Mouse (Mus musculus) WW6 (cell line): Measurements from ENCODE around the gene Taf6l.
A peak's percentile ranks its signal among the peaks of the same experiment; 100 is the strongest.

Experiments
- DNase-seq: peaks from one replicate; pipeline ENCODE4 v3.0.0-alpha.2; 2013; ENCODE audit warnings: low read depth, low spot score

The Taf6l gene

GRCm38 (mm10) chr19:8790171-8790570 is 4.0 kb upstream of the Taf6l start:
- DNase-seq, result no peak

- DNase-seq, result no peak
These were observed 3.0 kb upstream of the Taf6l start for GRCm38 (mm10) chr19:8789171-8789570.

DNA sequence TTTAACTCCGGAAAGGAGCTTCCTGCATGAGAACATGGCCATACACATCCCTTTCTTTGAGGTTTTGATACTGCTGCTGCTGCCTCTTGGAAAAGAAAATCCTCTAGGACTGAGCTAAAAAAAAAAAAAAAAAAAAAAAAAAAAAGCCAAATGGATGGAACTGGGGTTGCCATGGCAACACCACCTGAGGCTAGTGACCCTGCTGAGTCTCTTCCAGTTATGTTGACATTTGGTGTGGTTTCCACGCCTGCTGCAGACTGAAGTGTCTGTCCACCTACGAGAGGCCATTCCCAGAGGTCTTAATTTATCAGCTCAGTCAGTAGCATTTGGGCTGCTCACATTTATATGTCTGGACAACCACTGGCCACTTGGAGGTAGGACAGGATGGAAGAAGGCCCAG is 2.3 kb upstream of the Taf6l start:
- no peak for DNase-seq

DNA sequence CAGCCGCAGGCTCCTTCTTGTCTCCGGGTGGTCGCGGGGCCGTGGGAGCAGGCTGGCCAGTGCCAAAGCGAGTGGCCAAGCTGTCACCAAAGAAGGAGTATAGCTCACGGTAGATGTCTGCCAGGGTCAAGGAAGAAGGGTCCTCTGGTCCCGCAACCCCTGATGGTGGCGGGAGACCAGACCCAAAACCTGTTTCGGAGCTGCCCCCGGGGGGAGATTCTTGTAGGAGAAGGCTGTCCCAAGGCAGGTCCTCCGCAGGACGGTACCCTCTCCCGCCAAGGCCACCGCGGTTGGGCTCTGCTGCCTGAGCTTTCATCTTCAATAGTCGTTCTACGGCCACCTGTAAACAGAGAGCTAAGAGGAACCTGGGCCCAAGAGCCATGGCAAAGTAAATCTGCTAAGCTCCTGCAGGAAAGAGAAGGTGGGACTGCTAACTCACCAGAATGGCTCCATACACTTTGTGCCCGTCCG is 11.2 kb downstream of the Taf6l start:
- no peak for DNase-seq

- peak; percentile 83 for DNase-seq
These were observed 12.0 kb downstream of the Taf6l start, which contains the start of gene Tmem179b for GRCm38 (mm10) chr19:8774086-8774835. Gene Tmem179b, minus strand, starts transcription at chr19:8774467.

GRCm38 (mm10) chr19:8773409-8773808 is 12.8 kb downstream of the Taf6l start:
- no peak for DNase-seq

- DNase-seq, result no peak
These were observed 13.2 kb downstream of the Taf6l start for GRCm38 (mm10) chr19:8772996-8773395.

DNA sequence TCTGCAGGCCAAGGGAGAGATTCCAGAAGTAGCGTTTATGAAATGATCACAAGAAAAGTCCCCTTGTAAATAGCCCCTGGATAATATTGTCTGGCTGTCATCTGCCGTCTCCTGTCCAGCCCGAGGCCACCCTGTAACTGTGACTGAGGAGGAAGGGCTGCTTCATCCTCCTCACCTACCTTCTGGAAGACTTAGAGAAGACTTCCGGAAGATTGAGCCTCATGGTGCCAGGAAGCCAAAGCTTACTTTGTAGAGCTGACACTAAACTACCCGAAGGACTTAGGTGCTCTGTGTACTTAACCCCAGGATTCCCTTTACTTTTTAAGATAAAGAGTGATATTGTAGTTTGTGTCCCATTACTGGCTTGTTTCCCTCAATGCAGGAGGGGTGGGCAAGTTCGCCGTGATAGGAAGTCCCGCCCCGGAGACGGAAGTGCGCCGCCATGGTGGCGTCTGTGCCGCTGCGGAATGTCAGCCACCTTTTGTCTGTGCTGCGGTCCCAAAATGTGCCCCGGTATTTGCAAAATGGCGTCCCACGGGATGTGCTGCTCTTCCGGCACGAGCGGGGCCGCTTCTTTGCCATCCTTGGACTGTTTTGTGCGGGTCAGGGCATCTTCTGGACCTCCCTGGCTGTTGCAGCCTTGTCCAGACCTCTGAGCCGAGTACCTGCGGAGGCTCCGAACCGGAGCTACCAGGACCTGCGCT is 15.5 kb downstream of the Taf6l start, which contains the start of gene Tmem223:
Gene Tmem223, plus strand, starts transcription at position 430 of the 704 bp plus-strand sequence.
- DNase-seq, result peak; percentile 45

GRCm38 (mm10) chr19:8765562-8765961 is 20.7 kb downstream of the Taf6l start:
- no peak for DNase-seq

GRCm38 (mm10) chr19:8763276-8763675 is 22.9 kb downstream of the Taf6l start:
- no peak for DNase-seq

DNA sequence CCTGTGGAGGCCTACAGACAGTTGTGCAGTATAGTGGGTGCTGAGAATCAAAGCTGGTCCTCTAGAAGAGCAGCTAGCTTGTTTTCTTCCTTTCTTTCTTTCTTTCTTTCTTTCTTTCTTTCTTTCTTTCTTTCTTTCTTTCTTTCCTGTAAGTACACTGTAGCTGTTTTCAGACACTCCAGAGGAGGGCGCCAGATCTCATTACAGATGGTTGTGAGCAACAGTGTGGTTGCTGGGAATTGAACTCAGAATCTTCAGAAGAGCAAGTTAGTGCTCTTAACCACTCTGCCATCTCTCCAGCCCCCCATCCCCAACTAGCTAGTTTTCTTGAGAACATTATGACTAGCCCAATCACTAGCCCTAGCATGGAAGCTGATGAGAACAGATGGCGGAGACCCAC is 25.5 kb downstream of the Taf6l start:
- no peak for DNase-seq

DNA sequence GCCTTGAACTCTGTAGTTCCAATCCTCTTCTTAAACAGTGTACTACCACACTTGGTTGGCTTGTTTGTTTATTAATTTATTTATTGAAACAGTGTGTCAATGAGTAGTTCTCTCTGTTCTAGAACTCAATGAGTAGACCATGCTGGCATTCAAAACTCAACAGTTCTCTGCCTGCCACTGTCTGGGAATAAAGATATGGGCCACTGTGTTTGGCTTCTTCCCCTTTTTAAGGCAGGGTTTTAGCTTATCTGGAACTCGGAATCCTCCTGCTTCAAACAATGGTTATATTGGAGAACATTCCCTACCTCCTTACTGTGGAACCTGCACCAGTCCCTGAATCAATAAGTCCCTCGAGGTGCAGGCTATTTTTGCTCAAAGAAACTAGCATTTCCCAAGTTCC is 27.3 kb downstream of the Taf6l start:
- DNase-seq, result no peak

GRCm38 (mm10) chr19:8757471-8757998 is 28.7 kb downstream of the Taf6l start:
- DNase-seq, result no peak

- peak; percentile 93 for DNase-seq
These were observed 29.4 kb downstream of the Taf6l start, which contains the start of gene Nxf1 for GRCm38 (mm10) chr19:8756635-8757387. Gene Nxf1, plus strand, starts transcription at chr19:8757073.

GRCm38 (mm10) chr19:8755652-8756051 is 30.6 kb downstream of the Taf6l start:
- no peak for DNase-seq

- no peak for DNase-seq
These were observed 38.8 kb downstream of the Taf6l start for GRCm38 (mm10) chr19:8747368-8747767.

DNA sequence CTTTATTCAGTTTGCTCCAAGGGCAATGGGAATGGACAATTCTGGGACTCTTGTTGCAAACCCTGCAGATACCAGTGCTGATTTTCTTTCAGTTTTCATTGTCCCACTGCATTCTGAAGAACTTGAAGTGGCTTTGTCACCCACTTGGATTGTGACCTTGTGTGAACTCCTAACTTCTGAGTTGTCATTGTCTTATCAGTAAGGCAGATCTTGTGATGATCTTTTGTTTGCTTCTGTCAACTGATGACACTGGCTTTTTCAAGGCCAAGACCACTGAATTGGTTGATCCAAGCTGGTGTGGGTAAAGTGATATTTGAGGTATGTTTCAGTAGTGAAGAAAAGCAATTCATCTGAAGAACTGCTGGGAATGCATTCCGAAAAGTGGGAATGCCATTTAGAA is 40.8 kb downstream of the Taf6l start:
- no peak for DNase-seq

DNA sequence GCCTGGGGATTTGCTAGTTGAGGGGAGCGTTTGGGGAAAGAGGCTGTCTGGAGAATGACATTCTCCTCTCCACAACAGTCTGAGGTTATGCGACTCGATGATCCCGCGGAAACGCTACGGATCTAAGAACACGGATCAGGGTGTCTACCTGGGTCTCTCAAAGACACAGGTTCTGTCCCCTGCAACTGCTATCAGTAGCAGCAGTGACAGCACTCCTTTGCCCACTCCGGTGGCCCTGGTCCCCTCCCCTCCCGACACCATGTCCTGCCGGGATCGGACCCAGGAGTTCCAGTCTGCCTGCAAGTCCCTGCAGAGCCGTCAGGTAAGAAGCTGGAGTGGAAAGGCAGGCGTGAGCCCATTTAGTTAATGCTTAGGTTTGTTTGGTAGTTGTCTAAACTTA is 44.0 kb downstream of the Taf6l start:
- DNase-seq, result no peak

- DNase-seq, result peak; percentile 92
These were observed 44.9 kb downstream of the Taf6l start, which contains the start of gene Stx5a for GRCm38 (mm10) chr19:8741243-8741869. Gene Stx5a, plus strand, starts transcription at chr19:8741413.

DNA sequence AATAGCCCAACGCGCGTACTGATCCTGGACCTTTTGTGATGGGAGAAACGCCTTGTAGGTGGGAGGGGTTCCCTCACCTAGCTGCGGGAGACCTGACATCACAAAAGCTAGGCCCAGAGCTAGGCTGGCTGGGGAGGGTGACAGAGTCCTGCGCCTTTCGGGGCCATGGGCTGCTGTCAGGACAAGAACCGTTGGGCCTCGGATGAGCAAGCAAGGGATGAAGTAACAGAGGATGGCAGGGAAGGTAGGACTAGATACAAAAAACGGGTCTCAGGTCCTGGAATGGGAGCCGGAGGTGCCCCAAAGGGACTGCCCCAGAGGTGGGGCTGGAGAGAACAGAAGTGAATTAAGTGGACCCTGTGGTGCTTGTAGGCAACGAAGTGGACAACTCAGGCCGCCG is 45.6 kb downstream of the Taf6l start, which contains the start of gene 1700092M07Rik:
Gene 1700092M07Rik, plus strand, starts transcription at position 116 of the 400 bp plus-strand sequence.
- no peak for DNase-seq

GRCm38 (mm10) chr19:8739646-8740045 is 46.6 kb downstream of the Taf6l start:
- DNase-seq, result no peak
